Mouse (Mus musculus): Measurements from ENCODE around the gene Znhit2.

Znhit2 gene

GRCm38 (mm10) chr19:6076564-6077393, 15.8 kb downstream of the Znhit2 start, which contains the start of gene Vps51:
Vps51 (minus strand) TSS chr19:6077231.
- DNase-seq, result peak; percentile 66 to 81

- DNase-seq, result no peak
These were observed 19.0 kb downstream of the Znhit2 start, which contains the start of gene Tmem262 for GRCm38 (mm10) chr19:6079983-6080480. Tmem262 (plus strand) TSS chr19:6080033.

- no peak for DNase-seq
These were observed 21.2 kb downstream of the Znhit2 start, which contains the start of gene Gm28374 for GRCm38 (mm10) chr19:6082156-6082555. Gm28374 (minus strand) TSS chr19:6082256.

- peak; percentile 92 to 94 for DNase-seq
These were observed 23.7 kb downstream of the Znhit2 start, which contains the start of the genes Zfpl1 and Cdca5 for GRCm38 (mm10) chr19:6084478-6085248. Zfpl1 (minus strand) TSS chr19:6084956. Cdca5 (plus strand) TSS chr19:6084983.

- peak; percentile 48 to 56 for DNase-seq
These were observed 24.5 kb downstream of the Znhit2 start for GRCm38 (mm10) chr19:6085417-6085879.

GRCm38 (mm10) chr19:6088841-6089240, 27.8 kb downstream of the Znhit2 start:
- no peak for DNase-seq

GRCm38 (mm10) chr19:6094119-6094518, 33.1 kb downstream of the Znhit2 start, which contains the start of gene AC131692.1:
AC131692.1 (plus strand) TSS chr19:6094419.
- DNase-seq, result no peak

- no peak for DNase-seq
These were observed 36.9 kb downstream of the Znhit2 start for GRCm38 (mm10) chr19:6097847-6098246.

- no peak for DNase-seq
These were observed 40.2 kb downstream of the Znhit2 start for GRCm38 (mm10) chr19:6101186-6101585.

- no peak for DNase-seq
These were observed 41.3 kb downstream of the Znhit2 start for GRCm38 (mm10) chr19:6102169-6102853.

- no peak for DNase-seq
These were observed 43.5 kb downstream of the Znhit2 start for GRCm38 (mm10) chr19:6104476-6104875.

- DNase-seq, result no peak
These were observed 44.6 kb downstream of the Znhit2 start, which contains the start of gene Naaladl1 for GRCm38 (mm10) chr19:6105586-6105985. Naaladl1 (plus strand) TSS chr19:6105782.
